Mouse (Mus musculus) ES-Bruce4 (cell line): ENCODE data around the gene Myo15b. TPM values are rescaled to one million over a fixed set of nuclear protein-coding genes. Genes with fewer than 3 reads are reported as not detected.
A peak's percentile ranks its signal among the peaks of the same experiment; 100 is the strongest.
"Not testable (repeated sequence)": the region's sequence is repeated elsewhere in the genome, so short reads cannot be mapped to it uniquely, and the experiment has no call there.

Source experiments
- H3K27ac ChIP-seq: 2 replicates; pipeline ENCODE4 v1.5.1; 2012; ENCODE audit warnings: low read length, inconsistent platforms; ENCODE audit not compliant: insufficient read depth
- H3K27me3 ChIP-seq: 2 replicates; pipeline ENCODE4 v1.6.1; 2012; ENCODE audit warnings: mild to moderate bottlenecking, low read length, inconsistent platforms; ENCODE audit not compliant: control insufficient read depth, poor library complexity, insufficient read depth, severe bottlenecking
- H3K36me3 ChIP-seq: 2 replicates; pipeline ENCODE4 v1.6.1; 2012; ENCODE audit warnings: inconsistent platforms, mild to moderate bottlenecking, low read length, moderate library complexity; ENCODE audit not compliant: control insufficient read depth, poor library complexity, insufficient read depth, severe bottlenecking
- H3K4me1 ChIP-seq: one replicate; pipeline ENCODE4 v1.8.1; 2011; ENCODE audit warnings: low read length; ENCODE audit not compliant: control insufficient read depth, insufficient read depth
- H3K4me3 ChIP-seq: 2 replicates; pipeline ENCODE4 v1.5.1; 2011; ENCODE audit warnings: low read depth, mild to moderate bottlenecking, low read length
- H3K9ac ChIP-seq: 2 replicates; pipeline ENCODE4 v1.6.1; 2012; ENCODE audit warnings: low read depth, mild to moderate bottlenecking, inconsistent platforms; ENCODE audit not compliant: poor library complexity, severe bottlenecking
- H3K9me3 ChIP-seq: replicated peaks from 2 replicates; pipeline ENCODE4 v1.6.1; 2012; ENCODE audit warnings: mild to moderate bottlenecking, low read length, inconsistent platforms; ENCODE audit not compliant: control insufficient read depth, poor library complexity, insufficient read depth, severe bottlenecking
- CTCF ChIP-seq: IDR thresholded peaks from one replicate; pipeline ENCODE4 v1.8.1; 2011; ENCODE audit warnings: low read depth, low read length
- EP300 ChIP-seq: IDR thresholded peaks from 2 replicates; pipeline ENCODE4 v1.6.1; 2011; ENCODE audit warnings: low read depth, low read length; ENCODE audit not compliant: insufficient read depth
- POLR2A ChIP-seq: IDR thresholded peaks from one replicate; pipeline ENCODE4 v1.8.1; 2011; ENCODE audit warnings: low read length; ENCODE audit not compliant: insufficient read depth
- polyA plus RNA-seq: library from polyadenylated mRNA; stranded (reverse); fragments of >200 nt; gene quantifications from 2 replicates; pipeline ENCODE4 v1.2.4, GENCODE M21; 2011; ENCODE audit warnings: low read depth; ENCODE audit not compliant: missing spikeins, insufficient read depth, insufficient read length

Myo15b gene
- polyA plus RNA-seq, 1 experiment, result 1.6 TPM

- no peak for TF ChIP-seq CTCF
- TF ChIP-seq EP300, result 0 out of 2 replicates have a peak, but pooled peaks have one; percentile 4
- no peak for TF ChIP-seq POLR2A
- H3K36me3 ChIP-seq, result peaks cover 21% of the 10 kb centered on the region
- H3K27ac ChIP-seq, result peak overlapping the region; percentile 98
- peaks cover 30% of the 10 kb centered on the region for H3K4me1 ChIP-seq
- H3K27me3 ChIP-seq, result no peaks in the 10 kb centered on the region
- H3K4me3 ChIP-seq, result no peak overlapping the region
- H3K9ac ChIP-seq, result no peak overlapping the region
- no peaks in the 10 kb centered on the region for H3K9me3 ChIP-seq
Observed at GRCm38 (mm10) chr11:115843141-115843890, 14.9 kb upstream of the Myo15b start.

GRCm38 (mm10) chr11:115843891-115844239 is 14.3 kb upstream of the Myo15b start:
- Histone ChIP-seq H3K9ac (no peak overlapping the region), H3K9me3 (no peaks in the 10 kb centered on the region), H3K36me3 (peaks cover 21% of the 10 kb centered on the region), H3K4me3 (no peak overlapping the region), H3K4me1 (peaks cover 26% of the 10 kb centered on the region), H3K27ac (0 out of 2 replicates have a peak overlapping the region, but pooled peaks have one; percentile 10), H3K27me3 (no peaks in the 10 kb centered on the region)
- TF ChIP-seq CTCF (no peak), POLR2A (no peak), EP300 (no peak)

GRCm38 (mm10) chr11:115844240-115844639 is 14.0 kb upstream of the Myo15b start:
- no peak for TF ChIP-seq CTCF
- no peak for TF ChIP-seq POLR2A
- no peak for TF ChIP-seq EP300
- no peak overlapping the region for H3K4me3 ChIP-seq
- no peaks in the 10 kb centered on the region for H3K9me3 ChIP-seq
- H3K27me3 ChIP-seq, result no peaks in the 10 kb centered on the region
- H3K9ac ChIP-seq, result no peak overlapping the region
- peaks cover 26% of the 10 kb centered on the region for H3K4me1 ChIP-seq
- H3K27ac ChIP-seq, result 0 out of 2 replicates have a peak overlapping the region, but pooled peaks have one; percentile 13
- peaks cover 21% of the 10 kb centered on the region for H3K36me3 ChIP-seq

GRCm38 (mm10) chr11:115845819-115846218 is 12.4 kb upstream of the Myo15b start:
- H3K4me1 ChIP-seq, result peaks cover 17% of the 10 kb centered on the region
- no peaks in the 10 kb centered on the region for H3K27me3 ChIP-seq
- no peak overlapping the region for H3K9ac ChIP-seq
- H3K27ac ChIP-seq, result no peak overlapping the region
- no peak for TF ChIP-seq POLR2A
- peak; percentile 36 for TF ChIP-seq CTCF
- no peak overlapping the region for H3K4me3 ChIP-seq
- no peaks in the 10 kb centered on the region for H3K9me3 ChIP-seq
- peaks cover 21% of the 10 kb centered on the region for H3K36me3 ChIP-seq

GRCm38 (mm10) chr11:115854674-115855073 is 3.5 kb upstream of the Myo15b start:
- TF ChIP-seq EP300 (no peak), CTCF (no peak), POLR2A (no peak)
- Histone ChIP-seq H3K4me3 (no peak overlapping the region), H3K27ac (no peak overlapping the region), H3K4me1 (no peaks in the 10 kb centered on the region), H3K27me3 (no peaks in the 10 kb centered on the region), H3K9me3 (no peaks in the 10 kb centered on the region), H3K36me3 (peaks cover 27% of the 10 kb centered on the region), H3K9ac (no peak overlapping the region)

- H3K4me3 ChIP-seq, H3K4me1 ChIP-seq, H3K9ac ChIP-seq, H3K27me3 ChIP-seq, H3K27ac ChIP-seq, H3K9me3 ChIP-seq: not testable (repeated sequence)
- H3K36me3 ChIP-seq, result peaks cover 22% of the 10 kb centered on the region
Observed at GRCm38 (mm10) chr11:115857146-115857545, 1.1 kb upstream of the Myo15b start.
